Mouse (Mus musculus) thymus, postnatal 25 days (tissue): ENCODE data around the gene Slfn2.
"Not testable (repeated sequence)": the region's sequence is repeated elsewhere in the genome, so short reads cannot be mapped to it uniquely, and the experiment has no call there.

Source experiments
- DNase-seq: peaks from one replicate; pipeline ENCODE4 v3.0.0; 2022

The Slfn2 gene

GRCm38 (mm10) chr11:83064946-83065345 lies at the start of gene Slfn2:
Slfn2 (plus strand) TSS chr11:83065112.
- peak; percentile 65 for DNase-seq

GRCm38 (mm10) chr11:83016093-83016492 lies 48.8 kb upstream of the Slfn2 start:
- DNase-seq, result no peak

- DNase-seq, result peak; percentile 36
Observed at GRCm38 (mm10) chr11:83019561-83020519, 45.1 kb upstream of the Slfn2 start.

- DNase-seq, result peak; percentile 64
Observed at GRCm38 (mm10) chr11:83020621-83021020, 44.3 kb upstream of the Slfn2 start, which contains the start of gene Slfn8. Slfn8 (minus strand) TSS chr11:83020810.

GRCm38 (mm10) chr11:83038686-83039085 lies 26.2 kb upstream of the Slfn2 start:
- DNase-seq, result not testable (repeated sequence)

- no peak for DNase-seq
Observed at GRCm38 (mm10) chr11:83039156-83039555, 25.8 kb upstream of the Slfn2 start.

- DNase-seq, result peak; percentile 35
Observed at GRCm38 (mm10) chr11:83039796-83040195, 25.1 kb upstream of the Slfn2 start.

GRCm38 (mm10) chr11:83040325-83040724 lies 24.6 kb upstream of the Slfn2 start:
- DNase-seq, result peak; percentile 71

GRCm38 (mm10) chr11:83041000-83041399 lies 23.9 kb upstream of the Slfn2 start:
- no peak for DNase-seq

GRCm38 (mm10) chr11:83043891-83044290 lies 21.0 kb upstream of the Slfn2 start:
- no peak for DNase-seq

GRCm38 (mm10) chr11:83045642-83046041 lies 19.3 kb upstream of the Slfn2 start:
- no peak for DNase-seq

- DNase-seq, result peak; percentile 81
Observed at GRCm38 (mm10) chr11:83057863-83058262, 7.0 kb upstream of the Slfn2 start.

GRCm38 (mm10) chr11:83060412-83061020 lies 4.4 kb upstream of the Slfn2 start:
- no peak for DNase-seq

- no peak for DNase-seq
Observed at GRCm38 (mm10) chr11:83061806-83062205, 3.1 kb upstream of the Slfn2 start.

GRCm38 (mm10) chr11:83063126-83063525 lies 1.8 kb upstream of the Slfn2 start:
- no peak for DNase-seq

GRCm38 (mm10) chr11:83063941-83064349 lies 967 bp upstream of the Slfn2 start:
- no peak for DNase-seq

- peak; percentile 69 for DNase-seq
Observed at GRCm38 (mm10) chr11:83065441-83066344, 781 bp downstream of the Slfn2 start.

- peak; percentile 64 for DNase-seq
Observed at GRCm38 (mm10) chr11:83066640-83067531, 2.0 kb downstream of the Slfn2 start.

GRCm38 (mm10) chr11:83067982-83068694 lies 3.2 kb downstream of the Slfn2 start:
- no peak for DNase-seq

GRCm38 (mm10) chr11:83070321-83070970 lies 5.5 kb downstream of the Slfn2 start:
- peak; percentile 1 for DNase-seq
